Mouse (Mus musculus): ENCODE results near the gene Npl.
A peak's percentile ranks its signal among the peaks of the same experiment; 100 is the strongest.
"Not testable (repeated sequence)": the region's sequence is repeated elsewhere in the genome, so short reads cannot be mapped to it uniquely, and the experiment has no call there.

Npl gene

DNA sequence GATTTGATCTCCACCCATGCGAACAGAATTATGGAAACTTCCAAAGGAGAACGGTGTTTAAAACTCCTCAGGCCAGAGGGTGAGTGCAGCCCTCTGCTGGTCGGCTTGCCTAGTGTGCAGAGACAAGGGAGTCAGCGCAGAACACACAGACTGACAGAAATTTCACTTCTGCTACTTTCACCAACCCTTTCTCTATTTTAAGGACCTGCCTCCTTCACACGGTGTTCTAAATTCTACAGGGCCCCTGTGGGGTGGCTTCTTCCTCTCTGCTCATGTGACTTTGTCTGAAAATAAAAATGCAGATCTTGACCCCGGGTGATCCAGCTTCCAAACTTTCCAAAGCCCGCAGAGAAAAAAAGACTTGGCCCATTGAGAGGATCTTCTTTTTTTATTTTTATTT lies 60.7 kb downstream of the Npl start:
- peak; percentile 41 for DNase-seq (ENCODE audit: low read depth, low spot score)

GRCm38 (mm10) chr1:153487500-153487879 lies 62.4 kb downstream of the Npl start, which contains the start of gene Dhx9:
Gene Dhx9 (minus strand): TSS chr1:153487660.
- peak; percentile 98 for DNase-seq (ENCODE audit: low read depth, low spot score)

GRCm38 (mm10) chr1:153486767-153487499 lies 62.9 kb downstream of the Npl start:
- DNase-seq (ENCODE audit: low read depth, low spot score): peak; percentile 39

- not testable (repeated sequence) for DNase-seq (ENCODE audit: low read depth, low spot score)
These were observed 63.7 kb downstream of the Npl start for GRCm38 (mm10) chr1:153486120-153486519.

DNA sequence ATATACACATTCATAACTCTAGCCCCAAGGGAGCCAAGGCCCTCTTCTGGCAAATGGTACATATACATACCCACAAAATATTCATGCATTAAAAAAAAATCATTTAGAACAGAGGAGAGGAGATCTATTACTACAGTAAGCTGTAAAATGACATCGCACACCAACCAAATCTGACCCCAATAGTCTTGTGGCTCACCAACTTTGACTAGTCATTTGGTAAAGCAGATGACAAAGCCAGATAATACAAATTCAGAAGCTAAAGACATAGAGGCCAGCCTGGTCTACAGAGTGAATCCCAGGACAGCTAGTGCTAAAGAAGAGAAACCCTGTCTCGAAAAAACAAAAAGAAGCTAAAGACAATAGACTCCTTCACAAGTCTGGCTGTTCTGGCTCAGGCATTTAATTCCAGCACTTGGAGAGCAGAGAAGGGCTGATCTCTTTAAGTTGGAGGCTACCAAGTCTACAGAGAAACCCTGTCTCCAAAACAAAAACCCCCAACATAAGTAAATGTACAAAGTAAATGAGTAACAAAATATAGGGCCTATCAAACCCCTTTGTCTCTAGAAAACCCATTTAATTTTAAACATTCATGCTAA lies 64.5 kb downstream of the Npl start:
- DNase-seq (ENCODE audit: low read depth, low spot score): no peak

GRCm38 (mm10) chr1:153481025-153481412 lies 68.8 kb downstream of the Npl start:
- no peak for DNase-seq (ENCODE audit: low read depth, low spot score)

DNA sequence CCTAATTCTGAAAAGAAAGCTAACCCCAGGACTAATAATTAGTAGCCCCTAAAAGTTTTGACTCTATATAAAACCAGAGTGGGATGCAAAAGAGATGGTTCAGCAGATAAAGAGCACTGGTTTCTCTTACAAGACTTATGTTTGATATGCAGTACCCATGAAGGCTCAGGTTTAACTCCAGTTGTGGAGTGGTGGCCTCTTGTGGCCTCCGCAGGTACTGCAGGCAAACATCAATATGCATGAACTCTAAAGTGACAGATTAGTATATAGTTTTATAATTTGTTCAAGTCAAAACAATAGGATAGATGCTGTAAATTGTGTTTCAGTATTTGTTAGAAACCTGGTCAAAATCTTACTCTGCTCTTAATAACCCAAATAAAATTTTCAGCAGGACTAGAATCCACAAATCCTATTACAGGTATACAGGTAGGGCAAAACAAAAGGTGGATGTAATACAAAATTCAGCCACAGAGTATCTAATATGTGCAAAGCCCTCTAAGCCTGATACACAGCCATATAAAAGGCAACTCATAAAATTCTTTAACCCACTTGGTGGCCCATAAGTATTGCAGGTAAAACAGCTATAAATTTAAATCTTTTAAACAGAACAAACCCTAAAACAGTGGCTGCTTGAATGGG lies 69.3 kb downstream of the Npl start:
- no peak for DNase-seq (ENCODE audit: low read depth, low spot score)

GRCm38 (mm10) chr1:153479296-153479695 lies 70.5 kb downstream of the Npl start:
- DNase-seq (ENCODE audit: low read depth, low spot score): no peak

GRCm38 (mm10) chr1:153461796-153462195 lies 88.0 kb downstream of the Npl start:
- DNase-seq (ENCODE audit: low read depth, low spot score): no peak

DNA sequence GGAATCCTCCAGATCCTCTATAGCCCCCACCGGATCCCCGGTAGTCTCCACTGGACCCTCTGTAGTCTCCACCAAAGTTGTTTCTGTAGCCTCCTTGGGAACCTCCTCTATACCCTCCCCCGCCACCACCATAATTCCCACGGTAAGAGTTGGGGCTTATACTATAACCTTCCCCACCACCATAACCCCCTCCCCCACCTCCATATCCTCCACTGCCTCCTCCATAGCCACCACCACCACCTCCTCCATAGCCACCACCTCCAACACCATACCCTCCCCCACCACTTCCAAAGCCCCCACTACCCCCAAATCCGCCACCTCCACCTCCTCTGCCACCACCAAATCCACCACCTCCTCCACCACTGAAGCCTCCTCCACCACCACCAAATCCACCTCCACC lies 93.7 kb downstream of the Npl start:
- no peak for DNase-seq (ENCODE audit: low read depth, low spot score)

- DNase-seq (ENCODE audit: low read depth, low spot score): no peak
These were observed 96.7 kb downstream of the Npl start for GRCm38 (mm10) chr1:153453146-153453642.

Data from skeletal muscle tissue, adult 2 months (tissue).